Mouse (Mus musculus): ENCODE data around the gene Vps11. TPM values are rescaled to one million over a fixed set of nuclear protein-coding genes. Genes with fewer than 3 reads are reported as not detected.
A peak's percentile ranks its signal among the peaks of the same experiment; 100 is the strongest.
"Not testable (repeated sequence)": the region's sequence is repeated elsewhere in the genome, so short reads cannot be mapped to it uniquely, and the experiment has no call there.

Gene Vps11
- polyA plus RNA-seq, 1 experiment from 2014 or later, result 37.1 TPM

DNA sequence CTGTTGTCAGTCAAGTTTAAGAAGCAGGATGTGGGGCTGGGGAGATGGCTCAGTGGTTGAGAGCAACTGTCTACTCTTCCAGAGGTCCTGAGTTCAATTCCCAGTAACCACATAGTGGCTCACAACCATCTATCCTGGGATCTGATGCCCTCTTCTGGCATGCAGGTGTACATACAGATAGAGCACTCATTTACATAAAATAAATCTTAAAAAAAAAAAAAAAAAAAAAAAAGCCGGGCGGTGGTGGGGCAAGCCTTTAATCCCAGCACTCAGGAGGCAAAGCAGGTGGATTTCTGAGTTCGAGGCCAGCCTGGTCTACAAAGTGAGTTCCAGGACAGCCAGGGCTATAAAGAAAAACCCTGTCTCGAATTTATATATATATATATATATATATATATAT is 37.8 kb downstream of the Vps11 start:
- not testable (repeated sequence) for H3K4me3 ChIP-seq (ENCODE audit: low read length); H3K36me3 ChIP-seq (ENCODE audit: control insufficient read depth, insufficient read depth, low read length); H3K27ac ChIP-seq (ENCODE audit: low read length); H3K9ac ChIP-seq (ENCODE audit: low read depth, low read length); ATAC-seq; H3K4me2 ChIP-seq (ENCODE audit: low read depth, low read length); H3K9me3 ChIP-seq (ENCODE audit: control insufficient read depth, low read length); H3K27me3 ChIP-seq (replicated peaks; ENCODE audit: control insufficient read depth, insufficient read depth, low read length)
- 79% methylated on average over 4 of the region's 4 CpGs for WGBS
- peaks cover 18% of the 10 kb centered on the region for H3K4me1 ChIP-seq (ENCODE audit: control insufficient read depth, insufficient read depth, low read length)

DNA sequence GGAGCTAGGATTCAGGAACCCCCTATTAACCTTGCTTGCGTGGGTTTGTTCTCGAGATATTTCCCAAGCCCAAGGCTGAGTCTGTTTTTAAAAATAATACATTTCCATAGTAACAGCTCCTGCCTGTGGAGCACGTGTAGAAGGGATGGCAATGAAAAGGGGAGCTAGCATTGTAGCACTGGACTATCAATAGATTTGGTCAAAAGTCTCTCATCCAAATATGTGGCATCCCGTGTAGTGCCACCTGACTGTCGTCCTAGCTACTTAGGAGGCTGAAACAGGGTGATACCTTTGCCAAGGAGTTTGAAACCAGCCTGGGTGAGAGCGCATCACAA is 40.7 kb downstream of the Vps11 start:
- H3K36me3 ChIP-seq (ENCODE audit: control insufficient read depth, insufficient read depth, low read length), result 0 out of 2 replicates have a peak, but pooled peaks cover 3% of the 10 kb centered on the region
- H3K27ac ChIP-seq (ENCODE audit: low read length), result peak overlapping the region; percentile 66
- WGBS, result 22% methylated on average over 6 of the region's 6 CpGs
- H3K4me2 ChIP-seq (ENCODE audit: low read depth, low read length), result peak overlapping the region; percentile 74
- H3K4me3 ChIP-seq (ENCODE audit: low read length), result peak overlapping the region; percentile 90
- H3K9ac ChIP-seq (ENCODE audit: low read depth, low read length), result peak overlapping the region; percentile 54
- ATAC-seq, result peak; percentile 2; the same call in 1 of the 2 replicates
- H3K4me1 ChIP-seq (ENCODE audit: control insufficient read depth, insufficient read depth, low read length), result peaks cover 19% of the 10 kb centered on the region
- H3K27me3 ChIP-seq (replicated peaks; ENCODE audit: control insufficient read depth, insufficient read depth, low read length), result no peaks in the 10 kb centered on the region
- H3K9me3 ChIP-seq (ENCODE audit: control insufficient read depth, low read length), result no peaks in the 10 kb centered on the region

DNA sequence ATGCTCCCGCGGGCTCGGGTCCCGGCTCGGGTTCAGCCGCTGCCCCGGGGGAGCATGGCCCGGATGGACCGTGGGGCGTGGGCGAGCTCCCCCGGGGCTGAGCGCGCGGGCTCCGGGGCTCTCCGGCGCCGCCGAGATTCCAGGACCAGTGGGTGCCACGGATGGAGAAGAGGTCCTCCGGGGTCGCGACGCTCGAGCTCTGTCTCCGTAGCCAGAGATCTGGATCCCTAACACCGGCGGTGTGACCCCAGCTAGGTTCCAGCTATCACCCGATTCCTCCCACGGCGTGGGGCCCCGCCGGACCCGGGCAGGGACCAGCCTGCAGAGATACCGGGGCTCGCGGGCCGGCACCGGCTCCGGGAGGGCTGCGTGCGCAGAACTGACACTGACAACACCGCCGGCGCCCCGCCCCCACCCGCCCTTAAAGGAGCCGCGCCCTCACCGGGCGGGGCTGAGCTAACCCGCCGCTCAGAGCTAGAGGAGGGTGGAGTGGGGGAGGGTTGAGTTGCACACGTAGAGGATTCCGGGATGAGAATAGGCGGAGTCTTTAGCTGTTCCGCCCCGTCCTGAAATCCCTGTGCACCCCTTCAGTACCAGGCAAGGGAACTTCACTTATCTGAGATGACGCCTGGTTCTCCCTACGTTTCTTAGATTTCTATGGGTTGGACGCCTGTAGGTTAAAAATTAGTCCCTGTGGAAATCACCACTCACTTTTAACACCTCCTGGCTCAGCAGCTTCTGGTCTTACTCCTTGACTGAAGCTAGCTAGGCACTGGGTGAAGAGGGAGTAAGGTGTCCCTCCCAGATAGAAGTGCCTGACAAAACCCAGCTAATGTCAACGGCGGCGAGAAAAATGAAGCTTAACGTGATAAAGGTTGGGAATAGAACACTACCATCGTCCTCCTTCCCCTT is 41.3 kb downstream of the Vps11 start, which contains the start of gene C2cd2l:
Gene C2cd2l (minus strand): TSS at position 399 of the 912 bp plus-strand sequence.
- WGBS, result under 1% methylated on average over 66 of the region's 67 CpGs
- Histone ChIP-seq H3K36me3 (ENCODE audit: control insufficient read depth, insufficient read depth, low read length) (0 out of 2 replicates have a peak, but pooled peaks cover 3% of the 10 kb centered on the region), H3K27ac (ENCODE audit: low read length) (peak within 1 kb of the TSS; percentile 78), H3K4me3 (ENCODE audit: low read length) (peak within 1 kb of the TSS; percentile 90), H3K27me3 (replicated peaks; ENCODE audit: control insufficient read depth, insufficient read depth, low read length) (no peaks in the 10 kb centered on the region), H3K4me1 (ENCODE audit: control insufficient read depth, insufficient read depth, low read length) (peaks cover 18% of the 10 kb centered on the region), H3K4me2 (ENCODE audit: low read depth, low read length) (peak within 1 kb of the TSS; percentile 88), H3K9me3 (ENCODE audit: control insufficient read depth, low read length) (no peaks in the 10 kb centered on the region), H3K9ac (ENCODE audit: low read depth, low read length) (peak within 1 kb of the TSS; percentile 86)
- peak; percentile 97 for ATAC-seq

DNA sequence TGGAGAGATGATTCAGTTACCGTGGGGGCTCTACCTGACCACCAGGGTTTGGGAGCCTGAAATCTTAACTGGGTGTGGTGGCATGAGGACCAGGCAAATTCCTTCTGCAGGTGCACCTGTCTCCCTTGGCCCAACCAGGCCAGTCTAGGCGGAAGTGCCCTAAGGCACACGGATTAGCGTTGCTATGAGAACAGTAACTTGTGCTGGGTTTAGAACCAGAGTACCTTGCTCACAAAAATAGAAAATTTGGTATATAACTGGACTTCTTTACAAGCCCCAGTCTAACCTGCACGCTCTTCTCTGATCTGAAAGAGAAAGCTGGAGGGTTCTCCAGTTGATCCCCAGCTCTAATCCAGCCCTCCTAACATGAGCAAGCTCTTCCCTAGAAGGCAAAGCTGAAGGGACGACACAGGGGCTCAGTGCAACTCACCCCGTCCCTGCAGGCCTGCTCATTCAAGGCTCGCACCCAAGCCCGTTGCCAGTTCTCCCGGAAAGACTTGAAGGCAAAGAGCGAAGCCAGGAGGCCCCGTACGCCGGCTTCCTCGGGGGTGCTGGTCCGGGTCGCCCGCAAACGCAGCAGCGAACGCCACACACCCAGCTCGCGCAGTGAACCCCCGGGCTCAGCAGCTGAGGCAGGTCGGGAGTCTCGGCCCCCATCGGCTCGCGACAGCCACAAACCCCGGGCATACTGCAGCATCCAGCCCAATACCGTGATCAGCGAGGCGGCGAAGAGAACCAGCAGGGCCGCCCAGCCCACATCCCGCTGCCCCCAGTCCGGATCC is 42.2 kb downstream of the Vps11 start:
- Histone ChIP-seq H3K27me3 (replicated peaks; ENCODE audit: control insufficient read depth, insufficient read depth, low read length) (no peaks in the 10 kb centered on the region), H3K4me3 (ENCODE audit: low read length) (peak overlapping the region; percentile 90), H3K36me3 (ENCODE audit: control insufficient read depth, insufficient read depth, low read length) (0 out of 2 replicates have a peak, but pooled peaks cover 3% of the 10 kb centered on the region), H3K27ac (ENCODE audit: low read length) (peak overlapping the region; percentile 78), H3K4me2 (ENCODE audit: low read depth, low read length) (peak overlapping the region; percentile 88), H3K9me3 (ENCODE audit: control insufficient read depth, low read length) (no peaks in the 10 kb centered on the region), H3K9ac (ENCODE audit: low read depth, low read length) (peak overlapping the region; percentile 86), H3K4me1 (ENCODE audit: control insufficient read depth, insufficient read depth, low read length) (peaks cover 18% of the 10 kb centered on the region)
- 3% methylated on average over 37 of the region's 37 CpGs for whole genome bisulfite sequencing
- peak; percentile 16; the same call in 1 of the 2 replicates for ATAC-seq

DNA sequence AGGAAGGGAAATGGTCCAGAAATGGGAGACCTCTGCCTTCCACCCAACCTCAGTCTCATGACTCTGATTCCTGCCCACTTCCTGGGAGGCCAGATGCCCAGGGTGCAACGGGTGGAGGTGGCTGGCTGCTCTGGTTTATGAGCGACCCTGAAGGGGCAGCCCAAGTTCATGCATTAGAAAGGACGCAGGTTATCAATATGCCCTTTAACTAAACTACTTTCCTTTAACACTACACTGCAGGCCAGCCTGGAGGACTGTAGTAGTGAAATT is 42.7 kb downstream of the Vps11 start:
- Histone ChIP-seq H3K9me3 (ENCODE audit: control insufficient read depth, low read length) (no peaks in the 10 kb centered on the region), H3K9ac (ENCODE audit: low read depth, low read length) (peak overlapping the region; percentile 86), H3K4me2 (ENCODE audit: low read depth, low read length) (peak overlapping the region; percentile 88), H3K27me3 (replicated peaks; ENCODE audit: control insufficient read depth, insufficient read depth, low read length) (no peaks in the 10 kb centered on the region), H3K27ac (ENCODE audit: low read length) (peak overlapping the region; percentile 78), H3K36me3 (ENCODE audit: control insufficient read depth, insufficient read depth, low read length) (0 out of 2 replicates have a peak, but pooled peaks cover 3% of the 10 kb centered on the region), H3K4me1 (ENCODE audit: control insufficient read depth, insufficient read depth, low read length) (peaks cover 18% of the 10 kb centered on the region), H3K4me3 (ENCODE audit: low read length) (peak overlapping the region; percentile 90)
- ATAC-seq, result no peak
- WGBS, result 32% methylated on average over 3 of the region's 3 CpGs

DNA sequence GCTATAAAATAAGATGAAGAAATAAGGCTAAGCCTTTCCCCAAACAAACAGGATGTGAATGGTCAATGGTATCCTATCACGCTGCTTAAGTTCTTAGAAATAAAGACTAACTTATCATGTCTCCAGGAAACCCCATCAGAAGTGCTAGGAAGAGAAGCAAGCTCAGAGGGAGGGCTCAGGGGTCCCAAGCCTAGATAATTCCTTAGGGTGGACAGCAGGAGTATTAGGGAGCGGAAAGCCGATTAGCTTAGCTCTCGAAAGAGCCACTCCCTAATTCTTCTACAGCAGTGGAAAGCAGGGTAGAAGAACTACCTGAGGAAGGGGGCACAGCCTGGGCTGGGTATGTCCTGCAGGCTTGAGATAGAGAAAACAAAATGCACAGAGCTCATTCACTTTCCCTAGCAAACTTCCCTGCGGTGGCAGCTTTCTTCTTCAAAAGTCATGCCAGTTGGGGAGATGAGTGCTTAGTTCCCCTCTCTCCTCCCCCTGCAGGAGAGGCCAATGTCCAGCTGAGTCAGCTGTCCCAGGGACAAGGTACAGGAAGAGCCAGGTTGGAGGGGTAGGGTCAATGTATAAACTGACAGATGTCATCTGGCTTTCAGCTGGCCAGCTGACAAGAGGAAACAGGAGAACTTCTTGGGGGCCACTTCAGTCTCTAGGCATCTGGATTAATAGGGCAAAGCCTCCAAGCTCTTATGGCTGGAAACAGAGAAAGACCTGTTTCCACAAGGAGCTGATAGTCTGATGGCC is 43.2 kb downstream of the Vps11 start:
- H3K9ac ChIP-seq (ENCODE audit: low read depth, low read length), result peak overlapping the region; percentile 86
- peak; percentile 54 for ATAC-seq
- peak overlapping the region; percentile 88 for H3K4me2 ChIP-seq (ENCODE audit: low read depth, low read length)
- no peaks in the 10 kb centered on the region for H3K27me3 ChIP-seq (replicated peaks; ENCODE audit: control insufficient read depth, insufficient read depth, low read length)
- peak overlapping the region; percentile 78 for H3K27ac ChIP-seq (ENCODE audit: low read length)
- peaks cover 18% of the 10 kb centered on the region for H3K4me1 ChIP-seq (ENCODE audit: control insufficient read depth, insufficient read depth, low read length)
- WGBS, result 56% methylated on average over 5 of the region's 5 CpGs
- peak overlapping the region; percentile 90 for H3K4me3 ChIP-seq (ENCODE audit: low read length)
- peaks cover 8% of the 10 kb centered on the region; the same call in 1 of the 2 replicates for H3K36me3 ChIP-seq (ENCODE audit: control insufficient read depth, insufficient read depth, low read length)
- H3K9me3 ChIP-seq (ENCODE audit: control insufficient read depth, low read length), result no peaks in the 10 kb centered on the region

DNA sequence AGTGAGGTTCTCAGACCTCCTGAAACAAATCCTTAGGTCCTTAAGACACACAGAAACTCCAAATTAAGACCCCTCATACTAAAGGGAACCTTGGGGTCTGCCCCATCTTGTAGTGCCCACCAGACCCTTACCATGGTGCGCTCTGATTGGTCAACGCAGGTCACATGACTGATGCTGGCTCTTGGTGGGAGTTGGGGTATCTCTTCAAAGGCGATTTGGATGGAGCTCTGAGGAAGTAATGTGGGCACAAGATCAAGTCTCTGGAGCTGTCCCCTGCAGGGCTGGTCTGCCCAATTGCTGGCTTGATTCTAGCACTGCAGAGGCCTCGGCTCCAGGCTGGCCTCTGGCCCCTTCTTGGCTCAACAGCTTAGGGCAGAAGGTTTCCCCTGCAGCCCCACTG is 44.0 kb downstream of the Vps11 start:
- Histone ChIP-seq H3K4me3 (ENCODE audit: low read length) (0 out of 2 replicates have a peak overlapping the region, but pooled peaks have one; percentile 90), H3K36me3 (ENCODE audit: control insufficient read depth, insufficient read depth, low read length) (peaks cover 10% of the 10 kb centered on the region; the same call in 1 of the 2 replicates), H3K27me3 (replicated peaks; ENCODE audit: control insufficient read depth, insufficient read depth, low read length) (no peaks in the 10 kb centered on the region), H3K4me2 (ENCODE audit: low read depth, low read length) (no peak overlapping the region; the same call in 1 of the 2 replicates), H3K9ac (ENCODE audit: low read depth, low read length) (no peak overlapping the region), H3K9me3 (ENCODE audit: control insufficient read depth, low read length) (no peaks in the 10 kb centered on the region), H3K27ac (ENCODE audit: low read length) (no peak overlapping the region), H3K4me1 (ENCODE audit: control insufficient read depth, insufficient read depth, low read length) (peaks cover 18% of the 10 kb centered on the region)
- 71% methylated on average over 4 of the region's 4 CpGs for WGBS
- no peak for ATAC-seq

DNA sequence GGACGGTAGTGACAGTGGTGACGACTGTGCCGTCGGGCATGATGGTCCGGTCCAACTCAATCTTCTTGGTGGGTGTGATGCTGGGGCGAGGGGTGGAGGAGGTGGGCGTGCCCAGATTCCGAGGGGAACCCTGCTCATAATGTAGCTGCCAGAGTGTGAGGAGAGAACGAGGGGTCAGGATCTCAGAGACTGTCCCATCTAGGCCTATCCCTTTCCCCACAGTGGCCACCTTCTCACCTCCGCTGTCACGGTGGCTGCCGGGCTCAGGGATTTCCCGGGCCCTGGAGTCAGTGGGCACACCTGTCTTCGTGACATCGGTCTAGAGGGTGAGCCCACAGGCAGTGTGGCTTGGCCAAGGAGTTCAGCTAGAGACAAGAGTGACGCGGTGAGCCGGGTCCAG is 46.6 kb downstream of the Vps11 start:
- WGBS, result 88% methylated on average over 18 of the region's 18 CpGs
- Histone ChIP-seq H3K9me3 (ENCODE audit: control insufficient read depth, low read length) (no peaks in the 10 kb centered on the region), H3K27me3 (replicated peaks; ENCODE audit: control insufficient read depth, insufficient read depth, low read length) (no peaks in the 10 kb centered on the region), H3K36me3 (ENCODE audit: control insufficient read depth, insufficient read depth, low read length) (peaks cover 10% of the 10 kb centered on the region; the same call in 1 of the 2 replicates), H3K4me1 (ENCODE audit: control insufficient read depth, insufficient read depth, low read length) (peaks cover 27% of the 10 kb centered on the region), H3K4me3 (ENCODE audit: low read length) (no peak overlapping the region), H3K4me2 (ENCODE audit: low read depth, low read length) (no peak overlapping the region), H3K27ac (ENCODE audit: low read length) (no peak overlapping the region), H3K9ac (ENCODE audit: low read depth, low read length) (no peak overlapping the region)
- no peak for ATAC-seq

DNA sequence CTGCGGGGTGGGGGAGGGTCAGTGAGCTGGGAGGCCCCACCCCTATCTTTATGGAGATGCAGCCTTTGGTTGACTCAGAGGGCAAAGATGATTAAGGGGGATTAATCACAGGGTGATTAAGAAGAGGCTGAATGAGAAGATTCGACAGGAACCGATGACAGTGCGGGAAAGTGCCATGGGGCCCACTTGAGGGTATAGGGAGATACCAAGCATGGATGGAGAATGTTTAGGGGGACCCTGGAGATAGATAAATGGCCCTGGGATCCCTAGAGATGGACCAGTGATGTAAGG is 47.3 kb downstream of the Vps11 start:
- Histone ChIP-seq H3K9ac (ENCODE audit: low read depth, low read length) (no peak overlapping the region), H3K4me2 (ENCODE audit: low read depth, low read length) (no peak overlapping the region), H3K4me1 (ENCODE audit: control insufficient read depth, insufficient read depth, low read length) (peaks cover 27% of the 10 kb centered on the region), H3K27me3 (replicated peaks; ENCODE audit: control insufficient read depth, insufficient read depth, low read length) (no peaks in the 10 kb centered on the region), H3K27ac (ENCODE audit: low read length) (no peak overlapping the region), H3K4me3 (ENCODE audit: low read length) (no peak overlapping the region), H3K9me3 (ENCODE audit: control insufficient read depth, low read length) (no peaks in the 10 kb centered on the region), H3K36me3 (ENCODE audit: control insufficient read depth, insufficient read depth, low read length) (peaks cover 10% of the 10 kb centered on the region; the same call in 1 of the 2 replicates)
- ATAC-seq, result no peak
- WGBS, result 71% methylated on average over 4 of the region's 4 CpGs

Measured in intestine, embryonic 16.5 days (tissue).